Mouse (Mus musculus): ENCODE results near the gene Zpbp2.
A peak's percentile ranks its signal among the peaks of the same experiment; 100 is the strongest.
"Not testable (repeated sequence)": the region's sequence is repeated elsewhere in the genome, so short reads cannot be mapped to it uniquely, and the experiment has no call there.

Zpbp2 gene

GRCm38 (mm10) chr11:98589306-98589705 is 38.4 kb downstream of the Zpbp2 start:
- no peak for DNase-seq (ENCODE audit: low spot score)

GRCm38 (mm10) chr11:98590548-98591445 is 39.9 kb downstream of the Zpbp2 start:
- DNase-seq (ENCODE audit: low spot score) = no peak

- no peak for DNase-seq (ENCODE audit: low spot score)
Measured at GRCm38 (mm10) chr11:98595021-98595420, 44.1 kb downstream of the Zpbp2 start.

- no peak for DNase-seq (ENCODE audit: low spot score)
Measured at GRCm38 (mm10) chr11:98595473-98595872, 44.6 kb downstream of the Zpbp2 start.

GRCm38 (mm10) chr11:98595955-98596354 is 45.1 kb downstream of the Zpbp2 start:
- no peak for DNase-seq (ENCODE audit: low spot score)

- peak; percentile 78 for DNase-seq (ENCODE audit: low spot score)
Measured at GRCm38 (mm10) chr11:98597363-98597762, 46.5 kb downstream of the Zpbp2 start.

- no peak for DNase-seq (ENCODE audit: low spot score)
Measured at GRCm38 (mm10) chr11:98597991-98598390, 47.1 kb downstream of the Zpbp2 start, which contains the start of gene Lrrc3c. Lrrc3c (plus strand) TSS chr11:98598291.

GRCm38 (mm10) chr11:98598851-98599290 is 48.0 kb downstream of the Zpbp2 start:
- DNase-seq (ENCODE audit: low spot score) = no peak

GRCm38 (mm10) chr11:98599291-98599690 is 48.4 kb downstream of the Zpbp2 start:
- DNase-seq (ENCODE audit: low spot score) = no peak

- DNase-seq (ENCODE audit: low spot score) = no peak
Measured at GRCm38 (mm10) chr11:98602090-98602690, 51.3 kb downstream of the Zpbp2 start.

- no peak for DNase-seq (ENCODE audit: low spot score)
Measured at GRCm38 (mm10) chr11:98603953-98604352, 53.1 kb downstream of the Zpbp2 start.

GRCm38 (mm10) chr11:98604911-98605310 is 54.0 kb downstream of the Zpbp2 start:
- DNase-seq (ENCODE audit: low spot score) = not testable (repeated sequence)

GRCm38 (mm10) chr11:98606763-98607162 is 55.9 kb downstream of the Zpbp2 start:
- DNase-seq (ENCODE audit: low spot score) = peak; percentile 53
